In the genomic region with DNA sequence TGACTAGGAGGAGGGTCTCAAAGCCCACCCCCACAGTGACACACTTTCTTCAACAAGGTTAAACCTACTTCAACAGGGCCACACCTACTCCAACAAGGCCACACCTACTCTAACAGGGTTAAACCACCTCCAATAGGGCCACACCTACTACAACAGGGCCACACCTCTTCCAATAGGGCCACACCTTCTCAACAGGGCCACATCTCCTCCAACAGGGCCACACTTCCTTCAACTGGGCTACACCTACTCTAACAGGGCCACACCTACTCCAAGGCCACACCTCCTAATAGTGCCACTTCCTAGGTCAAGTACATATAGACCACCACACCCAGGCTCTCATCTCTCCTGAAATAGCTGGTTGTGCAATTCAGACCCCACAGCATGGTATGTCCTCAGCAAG, we compare ENCODE assay signal across 32 mouse cellular contexts.
DNase-seq lines count a peak whose midpoint lies in the region; ATAC-seq and TF ChIP-seq lines count a peak whose summit lies in the region.
"Had no signal": no experiment of that assay in that cellular context is flagged by ENCODE, and none has a peak within 500 bp of the region (broad histone marks: within the 10 kb centered on the region; RNA-seq: fewer than 3 reads in every experiment).

No protein-coding gene starts in this region.

- no peak overlapping the region for H3K4me3 ChIP-seq in intestine, embryonic 15.5 days (replicated peaks)
- no peak overlapping the region for H3K4me3 ChIP-seq in intestine, postnatal 0 days (ENCODE audit: low read depth, low read length)
- no peak overlapping the region for H3K4me3 ChIP-seq in C2C12 (ENCODE audit: insufficient read depth, poor library complexity, severe bottlenecking)
- H3K4me3 ChIP-seq in embryonic facial prominence, embryonic 10.5 days, result no peak overlapping the region
- no peak overlapping the region for H3K4me3 ChIP-seq in stomach, embryonic 14.5 days (ENCODE audit: low read depth, low read length)
- H3K4me3 ChIP-seq: embryonic facial prominence, embryonic 13.5 days; forebrain, embryonic 12.5 days; heart, embryonic 10.5 days; heart, embryonic 15.5 days; megakaryocyte, embryonic 14.5 days; midbrain, embryonic 13.5 days; neural tube, embryonic 15.5 days had no signal

- no peak overlapping the region for H3ac ChIP-seq in C2C12 (ENCODE audit: control insufficient read depth, insufficient read length, low read depth)

- H3K27ac ChIP-seq in intestine, embryonic 15.5 days, result no peak overlapping the region
- no peak overlapping the region for H3K27ac ChIP-seq in intestine, postnatal 0 days (ENCODE audit: low read depth, low read length)
- 0 out of 2 replicates have a peak overlapping the region, but pooled peaks have one; percentile 1 for H3K27ac ChIP-seq in embryonic facial prominence, embryonic 10.5 days (replicated peaks)
- H3K27ac ChIP-seq in stomach, embryonic 14.5 days (ENCODE audit: low read length), result no peak overlapping the region
- H3K27ac ChIP-seq: embryonic facial prominence, embryonic 13.5 days; forebrain, embryonic 12.5 days; heart, embryonic 15.5 days; hindbrain, embryonic 14.5 days; liver, embryonic 14.5 days; midbrain, embryonic 13.5 days; neural tube, embryonic 15.5 days had no signal

- H3K79me2 ChIP-seq in C2C12 (ENCODE audit: control insufficient read depth, insufficient read depth), result peaks cover 31% of the 10 kb centered on the region

- H3K9ac ChIP-seq in intestine, embryonic 15.5 days, result no peak overlapping the region
- H3K9ac ChIP-seq in intestine, postnatal 0 days (ENCODE audit: low read depth, low read length), result no peak overlapping the region
- H3K9ac ChIP-seq in stomach, embryonic 14.5 days (replicated peaks; ENCODE audit: low read depth, low read length), result no peak overlapping the region
- H3K9ac ChIP-seq: embryonic facial prominence, embryonic 13.5 days; forebrain, embryonic 12.5 days; forebrain, postnatal 0 days; heart, embryonic 15.5 days; hindbrain, embryonic 14.5 days; liver, embryonic 14.5 days; midbrain, embryonic 13.5 days; neural tube, embryonic 15.5 days had no signal

- no peaks in the 10 kb centered on the region for H3K9me3 ChIP-seq in intestine, embryonic 15.5 days
- H3K9me3 ChIP-seq in intestine, postnatal 0 days (ENCODE audit: control insufficient read depth), result no peaks in the 10 kb centered on the region
- H3K9me3 ChIP-seq in embryonic facial prominence, embryonic 10.5 days, result peaks cover under 1% of the 10 kb centered on the region; the same call in 1 of the 2 replicates
- H3K9me3 ChIP-seq in stomach, embryonic 14.5 days (ENCODE audit: control insufficient read depth, low read depth, low read length), result no peaks in the 10 kb centered on the region
- H3K9me3 ChIP-seq: embryonic facial prominence, embryonic 13.5 days; forebrain, embryonic 12.5 days; heart, embryonic 15.5 days; midbrain, embryonic 13.5 days; neural tube, embryonic 15.5 days had no signal

- no peak for TF ChIP-seq CTCF in intestine, postnatal 0 days (IDR thresholded peaks at IDR 0.05; ENCODE audit: low read depth)
- TF ChIP-seq CTCF in C2C12 (IDR thresholded peaks at IDR 0.05; ENCODE audit: control insufficient read depth, insufficient read depth, insufficient read length), result no peak

- ATAC-seq in intestine, embryonic 15.5 days, result peak; percentile 43; the same call in 1 of the 2 replicates
- no peak for ATAC-seq in intestine, postnatal 0 days
- ATAC-seq in stomach, embryonic 14.5 days (ENCODE audit: insufficient number of reproducible peaks, insufficient read depth, low FRiP score, low read depth), result 0 out of 2 replicates have a peak, but pooled peaks have one; percentile 7
- ATAC-seq: forebrain, postnatal 0 days; midbrain, embryonic 13.5 days had no signal

- peaks cover 11% of the 10 kb centered on the region for H3K79me3 ChIP-seq in C2C12 (ENCODE audit: low read depth)

- no peaks in the 10 kb centered on the region for H3K27me3 ChIP-seq in intestine, embryonic 15.5 days (replicated peaks)
- no peaks in the 10 kb centered on the region for H3K27me3 ChIP-seq in intestine, postnatal 0 days (replicated peaks; ENCODE audit: control insufficient read depth, insufficient read depth, low read length)
- no peaks in the 10 kb centered on the region for H3K27me3 ChIP-seq in C2C12 (ENCODE audit: control insufficient read depth, insufficient read depth, insufficient read length)
- H3K27me3 ChIP-seq in embryonic facial prominence, embryonic 10.5 days (replicated peaks; ENCODE audit: low read depth, poor library complexity, severe bottlenecking), result no peaks in the 10 kb centered on the region
- no peaks in the 10 kb centered on the region for H3K27me3 ChIP-seq in stomach, embryonic 14.5 days (ENCODE audit: control insufficient read depth, insufficient read depth, low read length)
- H3K27me3 ChIP-seq: embryonic facial prominence, embryonic 13.5 days; heart, embryonic 15.5 days; megakaryocyte, embryonic 14.5 days; midbrain, embryonic 13.5 days had no signal

- no peaks in the 10 kb centered on the region for H3K36me3 ChIP-seq in intestine, embryonic 15.5 days
- no peaks in the 10 kb centered on the region for H3K36me3 ChIP-seq in intestine, postnatal 0 days (ENCODE audit: control insufficient read depth, insufficient read depth)
- peaks cover 8% of the 10 kb centered on the region for H3K36me3 ChIP-seq in C2C12 (ENCODE audit: control insufficient read depth, insufficient read depth)
- H3K36me3 ChIP-seq in embryonic facial prominence, embryonic 10.5 days (replicated peaks), result no peaks in the 10 kb centered on the region
- no peaks in the 10 kb centered on the region for H3K36me3 ChIP-seq in stomach, embryonic 14.5 days (ENCODE audit: control insufficient read depth, insufficient read depth, low read length)
- H3K36me3 ChIP-seq: embryonic facial prominence, embryonic 13.5 days; forebrain, embryonic 12.5 days; heart, embryonic 10.5 days; heart, embryonic 15.5 days; midbrain, embryonic 13.5 days; neural tube, embryonic 15.5 days had no signal

- no peak overlapping the region for H3K4me2 ChIP-seq in intestine, embryonic 15.5 days (replicated peaks)
- H3K4me2 ChIP-seq in intestine, postnatal 0 days (replicated peaks; ENCODE audit: low read depth), result no peak overlapping the region
- H3K4me2 ChIP-seq in stomach, embryonic 14.5 days (replicated peaks; ENCODE audit: low read depth, low read length), result no peak overlapping the region
- H3K4me2 ChIP-seq: embryonic facial prominence, embryonic 13.5 days; forebrain, embryonic 12.5 days; heart, embryonic 15.5 days; hindbrain, embryonic 14.5 days; midbrain, embryonic 13.5 days; neural tube, embryonic 15.5 days had no signal

- no peak for DNase-seq in embryonic facial prominence, embryonic 10.5 days (ENCODE audit: low spot score)
- DNase-seq in layer of hippocampus, postnatal 14 days (ENCODE audit: low spot score in 2 of 2), result no peak
- DNase-seq in right cerebral cortex, postnatal 4 days, result no peak
- DNase-seq: adrenal gland, postnatal 14 days; cerebellum, adult 11 months; cerebellum, adult 9-10 months; cerebellum, postnatal 36 days; embryo, embryonic 11 days; forebrain, postnatal 0 days; gastrocnemius, postnatal 14 days; heart, postnatal 36 days; kidney, adult 8-10 months; kidney, postnatal 10 days; layer of hippocampus, adult 9-11 months; liver; lung, adult 2 months; lung, postnatal 4 days; right cerebral cortex, adult 18-20 months; thymus, postnatal 4 days had no signal

- H3K4me1 ChIP-seq in intestine, embryonic 15.5 days (replicated peaks), result peaks cover 19% of the 10 kb centered on the region
- no peaks in the 10 kb centered on the region for H3K4me1 ChIP-seq in intestine, postnatal 0 days (replicated peaks; ENCODE audit: control insufficient read depth, insufficient read depth, low read length)
- H3K4me1 ChIP-seq in embryonic facial prominence, embryonic 10.5 days, result peaks cover 34% of the 10 kb centered on the region
- H3K4me1 ChIP-seq in stomach, embryonic 14.5 days (ENCODE audit: control insufficient read depth, insufficient read depth, low read length), result peaks cover 9% of the 10 kb centered on the region
- H3K4me1 ChIP-seq: megakaryocyte, embryonic 14.5 days had no signal

TF ChIP-seq in C2C12, 6 proteins besides CTCF, POLR2A, EP300 and RAD21:
- TF ChIP-seq CEBPB (IDR thresholded peaks at IDR 0.05; ENCODE audit: low read depth), result peak; percentile 4
- no peak for TF ChIP-seq MYOG (IDR thresholded peaks at IDR 0.05; ENCODE audit: control insufficient read depth, extremely low read depth, insufficient read length)
- no peak for TF ChIP-seq MAX (IDR thresholded peaks at IDR 0.05)
